Mouse (Mus musculus): ENCODE measurements around the gene Olfr484.
"Not testable (repeated sequence)": the region's sequence is repeated elsewhere in the genome, so short reads cannot be mapped to it uniquely, and the experiment has no call there.

Olfr484 gene

GRCm38 (mm10) chr7:108127349-108127748, at the start of gene Olfr484:
Olfr484 (minus strand) TSS chr7:108127449.
- DNase-seq (ENCODE audit: extremely low read depth, low read depth, low spot score): no peak

GRCm38 (mm10) chr7:108172642-108173041, 45.4 kb upstream of the Olfr484 start, which contains the start of gene Olfr486:
Olfr486 (minus strand) TSS chr7:108172742.
- not testable (repeated sequence) for DNase-seq (ENCODE audit: extremely low read depth, low read depth, low spot score)

- no peak for DNase-seq (ENCODE audit: extremely low read depth, low read depth, low spot score)
Observed at GRCm38 (mm10) chr7:108159771-108160170, 32.5 kb upstream of the Olfr484 start, which contains the start of gene Olfr485. Olfr485 (minus strand) TSS chr7:108159871.

GRCm38 (mm10) chr7:108121416-108121815, 5.8 kb downstream of the Olfr484 start:
- no peak for DNase-seq (ENCODE audit: extremely low read depth, low read depth, low spot score)

- DNase-seq (ENCODE audit: extremely low read depth, low read depth, low spot score): no peak
Observed at GRCm38 (mm10) chr7:108120681-108121080, 6.6 kb downstream of the Olfr484 start.

GRCm38 (mm10) chr7:108100549-108100948, 26.7 kb downstream of the Olfr484 start, which contains the start of gene Olfr483:
Olfr483 (plus strand) TSS chr7:108100849.
- no peak for DNase-seq (ENCODE audit: extremely low read depth, low read depth, low spot score)

- no peak for DNase-seq (ENCODE audit: extremely low read depth, low read depth, low spot score)
Observed at GRCm38 (mm10) chr7:108097486-108097885, 29.8 kb downstream of the Olfr484 start, which contains the start of gene Olfr482. Olfr482 (minus strand) TSS chr7:108097586.

- no peak for DNase-seq (ENCODE audit: extremely low read depth, low read depth, low spot score)
Observed at GRCm38 (mm10) chr7:108079555-108079954, 47.7 kb downstream of the Olfr484 start, which contains the start of gene Olfr481. Olfr481 (plus strand) TSS chr7:108079855.

Measured in fat pad, adult 2 months (tissue).